Mouse (Mus musculus) cerebellum, postnatal 14 days (tissue): ENCODE measurements around the gene Setd7.

Experiments used
- DNase-seq, 2 experiments: peaks; one replicate each; pipeline ENCODE4 v3.0.0; 2021; ENCODE audit warnings: mixed read lengths in 2 of 2

The Setd7 gene

DNA sequence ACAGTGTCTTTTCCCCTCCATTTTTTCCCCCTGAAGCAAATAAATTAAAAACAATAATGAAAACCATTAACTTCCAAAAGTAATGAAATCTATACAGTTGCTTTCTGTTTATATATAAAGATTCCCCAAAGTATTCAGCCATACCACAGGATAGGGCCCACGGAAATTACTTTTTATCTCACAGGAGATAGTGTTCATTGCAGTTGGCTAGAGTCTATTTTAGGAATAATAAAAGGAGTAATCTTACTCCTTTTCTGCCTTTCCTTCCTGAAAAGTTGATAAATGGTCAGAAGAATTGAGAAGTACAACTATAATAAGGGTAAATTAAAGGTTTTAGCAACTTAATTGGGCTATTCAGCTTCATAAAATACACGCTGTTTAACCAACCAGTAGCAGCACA lies 92.1 kb downstream of the Setd7 start:
- no peak for DNase-seq
